Mouse (Mus musculus) liver, adult 2 months (tissue): ENCODE results near the gene Ptk6. TPM values are rescaled to one million over a fixed set of nuclear protein-coding genes. Genes with fewer than 3 reads are reported as not detected.
A peak's percentile ranks its signal among the peaks of the same experiment; 100 is the strongest.

Source experiments
- DNase-seq: peaks from one replicate; pipeline ENCODE4 v3.0.0-alpha.2; 2011; ENCODE audit warnings: low read depth, low spot score; ENCODE audit errors: extremely low read depth
- H3K27ac ChIP-seq: fragments of 200-500 bp; replicated peaks from 2 replicates; pipeline ENCODE4 v1.5.1; 2012; ENCODE audit warnings: low read depth, mild to moderate bottlenecking, control low read depth, inconsistent platforms, low read length; ENCODE audit not compliant: insufficient read depth
- H3K27me3 ChIP-seq: fragments of 200-500 bp; 2 replicates; pipeline ENCODE4 v1.6.1; 2012; ENCODE audit warnings: mild to moderate bottlenecking, moderate library complexity, low read length, inconsistent platforms; ENCODE audit not compliant: control insufficient read depth, insufficient read depth
- H3K36me3 ChIP-seq: fragments of 200-500 bp; 2 replicates; pipeline ENCODE4 v1.6.1; 2012; ENCODE audit warnings: low read length, inconsistent platforms; ENCODE audit not compliant: control insufficient read depth, insufficient read depth
- H3K4me1 ChIP-seq: fragments of 200-500 bp; 2 replicates; pipeline ENCODE4 v1.6.1; 2011; ENCODE audit warnings: low read length; ENCODE audit not compliant: control insufficient read depth, insufficient read depth
- H3K4me3 ChIP-seq: fragments of 200-500 bp; 2 replicates; pipeline ENCODE4 v1.5.1; 2011; ENCODE audit warnings: low read depth, mild to moderate bottlenecking, control low read depth, low read length, moderate library complexity; ENCODE audit not compliant: insufficient read depth
- H3K79me2 ChIP-seq: fragments of 200-500 bp; 2 replicates; pipeline ENCODE4 v1.6.1; 2012; ENCODE audit warnings: inconsistent platforms, mild to moderate bottlenecking, low read length, moderate library complexity; ENCODE audit not compliant: control insufficient read depth, insufficient read depth
- H3K9ac ChIP-seq: fragments of 200-500 bp; 2 replicates; pipeline ENCODE4 v1.6.1; 2012; ENCODE audit warnings: low read depth, mild to moderate bottlenecking, control low read depth, inconsistent platforms, low read length
- CTCF ChIP-seq: fragments of 200-500 bp; IDR thresholded peaks from 2 replicates; pipeline ENCODE4 v1.5.1; 2011; ENCODE audit warnings: low read depth, low read length, control low read depth
- POLR2A ChIP-seq: fragments of 200-500 bp; IDR thresholded peaks from 2 replicates; pipeline ENCODE4 v1.6.1; 2011; ENCODE audit warnings: low read length, control low read depth; ENCODE audit not compliant: insufficient read depth; ENCODE audit errors: extremely low read depth
- WGBS: fragments of 180-500 bp; shearing (Covaris S2); methylation state at CpG from one replicate; pipeline ENCODE4 v1.1.7; 2018; 5-methylcytosine and 5-hydroxymethylcytosine counted together
- polyA plus RNA-seq: library from polyadenylated mRNA; depleted of rRNA; stranded (reverse); fragments of >200 nt; gene quantifications from 2 replicates; pipeline ENCODE4 v1.2.3, GENCODE M21; 2012; rRNA removed
- total RNA-seq: library from RNA; depleted of rRNA; stranded (reverse); fragments of >200 nt; gene quantifications from 2 replicates; pipeline ENCODE4 v1.2.3, GENCODE M21; 2014; rRNA removed

Ptk6 gene
- total and polyA plus RNA-seq, 2 experiments, result 0.83 to 2.5 TPM

- TF ChIP-seq CTCF (no peak), POLR2A (no peak)
- H3K4me1 ChIP-seq, result peaks cover 7% of the 10 kb centered on the region
- no peaks in the 10 kb centered on the region for H3K27me3 ChIP-seq
- peak; percentile 12 for DNase-seq
- no peaks in the 10 kb centered on the region for H3K79me2 ChIP-seq
- H3K36me3 ChIP-seq, result no peaks in the 10 kb centered on the region
- H3K9ac ChIP-seq, result no peak overlapping the region
- H3K4me3 ChIP-seq, result peak overlapping the region; percentile 40; the same call in 1 of the 2 replicates
- WGBS, result 3% methylated on average over 42 of the region's 61 CpGs
- H3K27ac ChIP-seq, result no peak overlapping the region
These were observed 54.9 kb downstream of the Ptk6 start for GRCm38 (mm10) chr2:181147546-181148317.

- H3K27me3 ChIP-seq, result no peaks in the 10 kb centered on the region
- H3K4me1 ChIP-seq, result peaks cover 7% of the 10 kb centered on the region
- WGBS, result 37% methylated on average over 4 of the region's 4 CpGs
- H3K27ac ChIP-seq, result no peak overlapping the region
- no peak overlapping the region for H3K9ac ChIP-seq
- no peak overlapping the region for H3K4me3 ChIP-seq
- H3K36me3 ChIP-seq, result no peaks in the 10 kb centered on the region
- H3K79me2 ChIP-seq, result no peaks in the 10 kb centered on the region
- peak; percentile 33 for DNase-seq
- TF ChIP-seq CTCF (no peak), POLR2A (no peak)
These were observed 55.5 kb downstream of the Ptk6 start for GRCm38 (mm10) chr2:181146976-181147545.

- no peaks in the 10 kb centered on the region for H3K36me3 ChIP-seq
- WGBS, result 78% methylated on average over 2 of the region's 2 CpGs
- no peaks in the 10 kb centered on the region for H3K27me3 ChIP-seq
- TF ChIP-seq POLR2A, result no peak
- no peak for TF ChIP-seq CTCF
- H3K4me1 ChIP-seq, result peaks cover 7% of the 10 kb centered on the region
- no peak overlapping the region for H3K4me3 ChIP-seq
- H3K27ac ChIP-seq, result no peak overlapping the region
- H3K79me2 ChIP-seq, result no peaks in the 10 kb centered on the region
- no peak for DNase-seq
- H3K9ac ChIP-seq, result no peak overlapping the region
These were observed 57.9 kb downstream of the Ptk6 start for GRCm38 (mm10) chr2:181144675-181145074.

Other genes with a start within 250 kb of the Ptk6 start
- 0.13 and 1.5 TPM in 2 replicates for gene Nkain4, start 248.1 kb downstream of the Ptk6 start, total RNA-seq
- 1.5 and 1.6 TPM in 2 replicates for gene Nkain4, start 248.1 kb downstream of the Ptk6 start, polyA plus RNA-seq
- 15.7 and 18.4 TPM in 2 replicates for gene Arfgap1, start 235.6 kb downstream of the Ptk6 start, total RNA-seq
- 22.7 and 29.0 TPM in 2 replicates for gene Arfgap1, start 235.6 kb downstream of the Ptk6 start, polyA plus RNA-seq
- 0.60 and 0.92 TPM in 2 replicates for gene Col20a1, start 216.3 kb downstream of the Ptk6 start, total RNA-seq
- gene Col20a1, start 216.3 kb downstream of the Ptk6 start, polyA plus RNA-seq, result 0.67 and 1.1 TPM in 2 replicates
- gene Chrna4, start 159.2 kb downstream of the Ptk6 start, total RNA-seq, result 0.54 and 1.6 TPM in 2 replicates
- gene Chrna4, start 159.2 kb downstream of the Ptk6 start, polyA plus RNA-seq, result 2.2 and 7.6 TPM in 2 replicates
- 0.07 TPM in 1 of 2 replicates, not detected in the other for gene Kcnq2, start 67.5 kb downstream of the Ptk6 start, total RNA-seq
- not detected in 2 replicates for gene Kcnq2, start 67.5 kb downstream of the Ptk6 start, polyA plus RNA-seq
- 0.34 and 0.74 TPM in 2 replicates for gene Eef1a2, start 45.8 kb downstream of the Ptk6 start, total RNA-seq
- not detected in 2 replicates for gene Eef1a2, start 45.8 kb downstream of the Ptk6 start, polyA plus RNA-seq
- 44.4 and 48.4 TPM in 2 replicates for gene Ppdpf, start 15.5 kb downstream of the Ptk6 start, total RNA-seq
- gene Ppdpf, start 15.5 kb downstream of the Ptk6 start, polyA plus RNA-seq, result 181 and 217 TPM in 2 replicates
- gene Srms, start 10.4 kb upstream of the Ptk6 start, total RNA-seq, result 0.28 and 0.54 TPM in 2 replicates
- gene Srms, start 10.4 kb upstream of the Ptk6 start, polyA plus RNA-seq, result 1.3 and 1.7 TPM in 2 replicates
- not detected in 2 replicates for gene Fndc11, start 17.2 kb upstream of the Ptk6 start, total RNA-seq
- 0.10 and 0.12 TPM in 2 replicates for gene Fndc11, start 17.2 kb upstream of the Ptk6 start, polyA plus RNA-seq
- gene Helz2, start 39.2 kb upstream of the Ptk6 start, total RNA-seq, result 20.3 and 28.9 TPM in 2 replicates
- 39.6 and 65.9 TPM in 2 replicates for gene Helz2, start 39.2 kb upstream of the Ptk6 start, polyA plus RNA-seq
- 7.4 and 8.8 TPM in 2 replicates for gene Gmeb2, start 85.2 kb upstream of the Ptk6 start, total RNA-seq
- 10.7 and 16.1 TPM in 2 replicates for gene Gmeb2, start 85.2 kb upstream of the Ptk6 start, polyA plus RNA-seq
- 0.09 and 0.20 TPM in 2 replicates for gene Stmn3, start 111.7 kb upstream of the Ptk6 start, total RNA-seq
- gene Stmn3, start 111.7 kb upstream of the Ptk6 start, polyA plus RNA-seq, result 0.07 TPM in 1 of 2 replicates, not detected in the other
- 13.5 and 13.9 TPM in 2 replicates for gene Rtel1, start 117.0 kb upstream of the Ptk6 start, total RNA-seq
- 17.5 and 17.9 TPM in 2 replicates for gene Rtel1, start 117.0 kb upstream of the Ptk6 start, polyA plus RNA-seq
- 17.9 and 18.9 TPM in 2 replicates for gene Zgpat, start 162.1 kb upstream of the Ptk6 start, total RNA-seq
- 18.2 and 22.5 TPM in 2 replicates for gene Zgpat, start 162.1 kb upstream of the Ptk6 start, polyA plus RNA-seq
- gene Arfrp1, start 162.6 kb upstream of the Ptk6 start, total RNA-seq, result 10.1 and 14.2 TPM in 2 replicates
- gene Arfrp1, start 162.6 kb upstream of the Ptk6 start, polyA plus RNA-seq, result 11.9 and 15.0 TPM in 2 replicates
- gene Lime1, start 177.3 kb upstream of the Ptk6 start, total RNA-seq, result 9.7 and 11.3 TPM in 2 replicates
- gene Lime1, start 177.3 kb upstream of the Ptk6 start, polyA plus RNA-seq, result 22.2 and 36.9 TPM in 2 replicates